Mouse (Mus musculus) E14TG2a.4 (cell line): ENCODE data around the gene 2310022A10Rik.

Source experiments
- H3K27me3 ChIP-seq: 2 replicates; pipeline ENCODE4 v1.6.1; 2014; ENCODE audit warnings: low read length, control low read depth; ENCODE audit not compliant: insufficient read depth
- H3K36me3 ChIP-seq: 2 replicates; pipeline ENCODE4 v1.6.1; 2014; ENCODE audit warnings: low read length, control low read depth; ENCODE audit not compliant: insufficient read depth
- H3K4me1 ChIP-seq: replicated peaks from 2 replicates; pipeline ENCODE4 v1.6.1; 2014; ENCODE audit warnings: low read depth, low read length, control low read depth
- H3K4me3 ChIP-seq: replicated peaks from 2 replicates; pipeline ENCODE4 v1.5.1; 2014; ENCODE audit warnings: mild to moderate bottlenecking, low read length
- H3K9me3 ChIP-seq: 2 replicates; pipeline ENCODE4 v1.6.1; 2014; ENCODE audit warnings: low read length, control low read depth
- CTCF ChIP-seq: conservative IDR thresholded peaks from 2 replicates; pipeline ENCODE4 v1.5.1; 2014; ENCODE audit warnings: low read length
- NANOG ChIP-seq: IDR thresholded peaks from 2 replicates; pipeline ENCODE4 v1.6.1; 2014; ENCODE audit warnings: borderline replicate concordance, low read length, mixed read lengths
- POU5F1 ChIP-seq: IDR thresholded peaks from 2 replicates; pipeline ENCODE4 v1.6.1; 2014; ENCODE audit warnings: low read length, borderline replicate concordance

2310022A10Rik gene

DNA sequence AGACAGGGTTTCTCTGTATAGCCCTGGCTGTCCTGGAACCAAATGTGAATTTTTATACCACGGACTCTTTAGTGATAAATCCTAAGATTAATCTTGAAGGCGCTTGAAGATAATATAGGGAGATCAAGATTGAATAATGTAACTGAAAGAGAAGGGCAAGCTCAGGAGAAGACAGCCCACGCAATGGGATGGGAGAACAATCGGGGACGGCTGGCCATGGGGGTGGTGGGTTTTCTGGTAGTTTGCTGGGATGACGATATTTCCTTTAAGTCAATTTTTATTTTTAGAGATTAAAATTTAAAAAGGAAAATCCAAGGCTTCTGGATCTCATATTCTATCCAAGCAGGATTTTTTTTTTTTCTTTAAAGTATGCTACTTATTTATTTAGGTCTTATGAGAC lies 10.0 kb upstream of the 2310022A10Rik start:
- Histone ChIP-seq H3K36me3 (peaks cover 61% of the 10 kb centered on the region), H3K27me3 (no peaks in the 10 kb centered on the region), H3K4me1 (peaks cover 67% of the 10 kb centered on the region), H3K4me3 (peak overlapping the region; percentile 78), H3K9me3 (no peaks in the 10 kb centered on the region)
- no peak for TF ChIP-seq POU5F1
- TF ChIP-seq CTCF = no peak
- TF ChIP-seq NANOG = no peak

DNA sequence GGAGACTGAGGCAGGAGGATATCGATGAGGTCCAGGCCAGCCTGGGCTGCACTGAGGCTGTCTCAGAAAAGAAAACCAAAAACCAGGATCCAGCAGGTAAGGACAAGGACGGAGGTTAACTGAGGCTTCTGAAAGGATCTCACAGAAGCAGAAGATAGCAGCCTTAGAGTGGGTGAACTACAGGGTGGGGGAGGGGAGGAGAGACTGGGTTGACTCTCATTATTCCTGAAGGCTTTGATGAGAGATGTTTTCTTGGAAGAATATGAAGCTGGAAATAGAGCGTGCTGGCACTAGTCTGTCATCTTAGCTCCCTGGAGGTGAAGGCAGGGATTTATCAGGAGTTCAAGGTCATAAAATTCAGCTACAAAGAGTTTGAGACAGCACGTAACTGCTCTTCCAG lies 9.2 kb upstream of the 2310022A10Rik start:
- H3K4me1 ChIP-seq = peaks cover 64% of the 10 kb centered on the region
- no peaks in the 10 kb centered on the region for H3K9me3 ChIP-seq
- no peak overlapping the region for H3K4me3 ChIP-seq
- peaks cover 53% of the 10 kb centered on the region for H3K36me3 ChIP-seq
- TF ChIP-seq POU5F1 = no peak
- TF ChIP-seq CTCF = no peak
- TF ChIP-seq NANOG = no peak
- no peaks in the 10 kb centered on the region for H3K27me3 ChIP-seq

DNA sequence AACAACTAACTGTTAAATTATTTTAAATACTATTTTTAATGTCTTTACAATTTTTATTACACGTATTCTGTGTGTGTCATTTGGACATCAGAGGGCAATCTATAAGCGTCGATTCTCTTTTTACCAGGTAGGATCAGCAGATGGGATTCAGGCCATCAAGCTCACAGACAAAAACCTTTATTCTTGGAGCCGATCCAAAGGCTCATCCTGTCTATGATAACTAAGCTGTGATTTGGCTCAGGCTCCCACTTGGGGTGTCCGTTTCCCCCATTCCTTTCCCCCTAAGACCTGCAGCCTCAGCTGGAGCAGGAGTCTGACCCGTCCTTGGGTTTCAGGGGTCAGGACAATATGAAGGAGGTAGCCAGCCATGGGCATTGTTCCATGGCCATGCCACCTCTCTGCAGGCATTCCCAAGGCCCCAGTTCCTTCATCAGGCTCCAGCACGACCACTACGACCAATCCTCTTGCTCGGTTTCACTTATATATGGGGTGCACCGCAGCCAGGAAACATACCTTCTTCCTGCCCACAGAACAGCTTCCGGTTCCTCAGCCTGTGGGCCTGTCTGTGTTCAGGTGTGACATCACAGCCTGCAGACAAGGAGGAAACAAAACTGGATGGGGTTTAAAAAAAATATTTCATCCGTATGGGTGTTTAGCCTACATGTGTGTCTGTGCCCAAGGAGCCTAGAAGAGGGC lies 8.2 kb upstream of the 2310022A10Rik start:
- Histone ChIP-seq H3K27me3 (no peaks in the 10 kb centered on the region), H3K4me1 (peaks cover 65% of the 10 kb centered on the region), H3K4me3 (no peak overlapping the region), H3K36me3 (peaks cover 43% of the 10 kb centered on the region), H3K9me3 (no peaks in the 10 kb centered on the region)
- TF ChIP-seq NANOG = no peak
- TF ChIP-seq CTCF = no peak
- no peak for TF ChIP-seq POU5F1

- H3K4me3 ChIP-seq = peak overlapping the region; percentile 43
- no peak for TF ChIP-seq NANOG
- no peak for TF ChIP-seq CTCF
- TF ChIP-seq POU5F1 = no peak
- no peaks in the 10 kb centered on the region for H3K9me3 ChIP-seq
- no peaks in the 10 kb centered on the region for H3K27me3 ChIP-seq
- H3K4me1 ChIP-seq = peaks cover 65% of the 10 kb centered on the region
- H3K36me3 ChIP-seq = peaks cover 29% of the 10 kb centered on the region
Measured at GRCm38 (mm10) chr7:27549597-27549996, 3.4 kb upstream of the 2310022A10Rik start.

- Histone ChIP-seq H3K36me3 (peaks cover 32% of the 10 kb centered on the region), H3K4me3 (peak overlapping the region; percentile 97), H3K4me1 (peaks cover 82% of the 10 kb centered on the region), H3K27me3 (no peaks in the 10 kb centered on the region), H3K9me3 (no peaks in the 10 kb centered on the region)
- TF ChIP-seq CTCF = no peak
- no peak for TF ChIP-seq NANOG
- no peak for TF ChIP-seq POU5F1
Measured at GRCm38 (mm10) chr7:27552070-27552469, 963 bp upstream of the 2310022A10Rik start.

- H3K36me3 ChIP-seq = peaks cover 84% of the 10 kb centered on the region
- no peak for TF ChIP-seq NANOG
- TF ChIP-seq CTCF = no peak
- TF ChIP-seq POU5F1 = no peak
- H3K4me3 ChIP-seq = peak overlapping the region; percentile 5; the same call in 1 of the 2 replicates
- no peaks in the 10 kb centered on the region for H3K27me3 ChIP-seq
- no peaks in the 10 kb centered on the region for H3K9me3 ChIP-seq
- H3K4me1 ChIP-seq = peaks cover 76% of the 10 kb centered on the region
Measured at GRCm38 (mm10) chr7:27560291-27560887, 7.4 kb downstream of the 2310022A10Rik start.

DNA sequence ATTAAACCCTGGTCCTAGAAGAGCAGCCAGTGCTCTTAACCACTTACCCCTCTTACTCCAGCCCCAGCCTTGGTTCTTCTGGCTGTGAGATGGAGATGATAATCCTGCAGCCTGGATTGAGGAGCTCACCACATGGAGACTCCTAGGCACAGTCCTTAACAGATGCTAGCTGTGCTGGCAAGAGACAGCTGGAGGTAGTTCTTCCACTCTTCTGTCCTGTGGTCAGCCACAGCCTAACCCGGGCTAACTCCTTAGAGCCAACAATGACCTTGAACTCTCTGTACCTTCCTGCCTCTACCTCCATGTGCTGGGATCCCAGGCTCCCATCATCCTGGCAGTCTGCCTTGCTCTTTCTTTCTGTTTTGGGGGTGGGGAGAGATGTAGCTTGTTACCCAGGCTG lies 7.9 kb downstream of the 2310022A10Rik start:
- H3K4me3 ChIP-seq = peak overlapping the region; percentile 24
- peaks cover 84% of the 10 kb centered on the region for H3K36me3 ChIP-seq
- H3K9me3 ChIP-seq = no peaks in the 10 kb centered on the region
- H3K4me1 ChIP-seq = peaks cover 73% of the 10 kb centered on the region
- H3K27me3 ChIP-seq = no peaks in the 10 kb centered on the region
- TF ChIP-seq NANOG (no peak), CTCF (no peak), POU5F1 (no peak)

- Histone ChIP-seq H3K27me3 (no peaks in the 10 kb centered on the region), H3K9me3 (no peaks in the 10 kb centered on the region), H3K36me3 (peaks cover 84% of the 10 kb centered on the region), H3K4me3 (peak overlapping the region; percentile 37; the same call in 1 of the 2 replicates), H3K4me1 (peaks cover 74% of the 10 kb centered on the region)
- no peak for TF ChIP-seq POU5F1
- no peak for TF ChIP-seq CTCF
- TF ChIP-seq NANOG = no peak; the same call in 1 of the 2 replicates
Measured at GRCm38 (mm10) chr7:27569580-27570224, 16.7 kb downstream of the 2310022A10Rik start.
